Mouse (Mus musculus) spleen, postnatal 14 days (tissue): ENCODE data around the gene Was.
"Not testable (repeated sequence)": the region's sequence is repeated elsewhere in the genome, so short reads cannot be mapped to it uniquely, and the experiment has no call there.

ENCODE experiments used
- DNase-seq, 2 experiments: peaks; one replicate each; pipeline ENCODE4 v3.0.0; 2021 to 2022; ENCODE audit warnings: low spot score in 2 of 2

Gene Was

GRCm38 (mm10) chrX:8090346-8090953 lies at the start of gene Was:
Gene Was, minus strand, starts transcription at chrX:8090498.
- DNase-seq, result peak; percentile 13 to 34

- DNase-seq, result no peak
Measured at GRCm38 (mm10) chrX:8139480-8139879, 49.2 kb upstream of the Was start.

- no peak for DNase-seq
Measured at GRCm38 (mm10) chrX:8135886-8136285, 45.6 kb upstream of the Was start.

GRCm38 (mm10) chrX:8132017-8132976 lies 42.0 kb upstream of the Was start, which contains the start of gene Wdr13:
Gene Wdr13, minus strand, starts transcription at chrX:8132892.
- DNase-seq, result peak; percentile 78 to 81

- no peak for DNase-seq
Measured at GRCm38 (mm10) chrX:8131393-8131792, 41.1 kb upstream of the Was start.

- no peak for DNase-seq
Measured at GRCm38 (mm10) chrX:8125235-8125634, 34.9 kb upstream of the Was start.

GRCm38 (mm10) chrX:8123821-8124470 lies 33.6 kb upstream of the Was start:
- DNase-seq, result no peak

- DNase-seq, result no peak
Measured at GRCm38 (mm10) chrX:8117264-8117663, 27.0 kb upstream of the Was start.

- no peak for DNase-seq
Measured at GRCm38 (mm10) chrX:8115275-8115674, 25.0 kb upstream of the Was start.

GRCm38 (mm10) chrX:8105019-8105418 lies 14.7 kb upstream of the Was start:
- no peak for DNase-seq

- DNase-seq, result no peak
Measured at GRCm38 (mm10) chrX:8102213-8102668, 11.9 kb upstream of the Was start.

- no peak for DNase-seq
Measured at GRCm38 (mm10) chrX:8101017-8101416, 10.7 kb upstream of the Was start.

- no peak for DNase-seq
Measured at GRCm38 (mm10) chrX:8099435-8099834, 9.1 kb upstream of the Was start.

- DNase-seq, result peak; percentile 91
Measured at GRCm38 (mm10) chrX:8096787-8097242, 6.5 kb upstream of the Was start.

- peak; percentile 75 to 84 for DNase-seq
Measured at GRCm38 (mm10) chrX:8096068-8096786, 5.9 kb upstream of the Was start.

- DNase-seq, result no peak
Measured at GRCm38 (mm10) chrX:8095546-8095945, 5.2 kb upstream of the Was start.

- DNase-seq, result not testable (repeated sequence)
Measured at GRCm38 (mm10) chrX:8090954-8091347, 653 bp upstream of the Was start.

- no peak for DNase-seq
Measured at GRCm38 (mm10) chrX:8089746-8090145, 552 bp downstream of the Was start.

GRCm38 (mm10) chrX:8085611-8086010 lies 4.7 kb downstream of the Was start:
- no peak for DNase-seq

- no peak for DNase-seq
Measured at GRCm38 (mm10) chrX:8084771-8085259, 5.5 kb downstream of the Was start.

GRCm38 (mm10) chrX:8075104-8075503 lies 15.2 kb downstream of the Was start:
- DNase-seq, result no peak
